Mouse (Mus musculus): ENCODE data around the gene Ezr. TPM values are rescaled to one million over a fixed set of nuclear protein-coding genes. Genes with fewer than 3 reads are reported as not detected.

The Ezr gene
- polyA plus RNA-seq, 1 experiment, result 664 TPM

GRCm38 (mm10) chr17:6812851-6813191 is 30.2 kb upstream of the Ezr start:
- no peak overlapping the region for H3K27ac ChIP-seq (ENCODE audit: insufficient read depth, low read depth, low read length)
- TF ChIP-seq CTCF (IDR thresholded peaks at IDR 0.05; ENCODE audit: insufficient read depth, low read depth, low read length), result no peak
- no peak for TF ChIP-seq POLR2A (IDR thresholded peaks at IDR 0.05; ENCODE audit: insufficient read depth, low read depth, low read length)
- H3K4me3 ChIP-seq (ENCODE audit: insufficient read depth, low read depth, low read length), result no peak overlapping the region
- WGBS, result 21% methylated on average over 3 of the region's 3 CpGs
- H3K4me1 ChIP-seq (ENCODE audit: control insufficient read depth, insufficient read depth, low read length), result peaks cover 16% of the 10 kb centered on the region

GRCm38 (mm10) chr17:6811931-6812850 is 29.6 kb upstream of the Ezr start:
- TF ChIP-seq CTCF (IDR thresholded peaks at IDR 0.05; ENCODE audit: insufficient read depth, low read depth, low read length), result no peak
- TF ChIP-seq POLR2A (IDR thresholded peaks at IDR 0.05; ENCODE audit: insufficient read depth, low read depth, low read length), result no peak
- WGBS, result 45% methylated on average over 7 of the region's 7 CpGs
- H3K4me3 ChIP-seq (ENCODE audit: insufficient read depth, low read depth, low read length), result no peak overlapping the region
- H3K27ac ChIP-seq (ENCODE audit: insufficient read depth, low read depth, low read length), result no peak overlapping the region
- peaks cover 16% of the 10 kb centered on the region for H3K4me1 ChIP-seq (ENCODE audit: control insufficient read depth, insufficient read depth, low read length)

- H3K27ac ChIP-seq (ENCODE audit: insufficient read depth, low read depth, low read length), result no peak overlapping the region
- no peak overlapping the region for H3K4me3 ChIP-seq (ENCODE audit: insufficient read depth, low read depth, low read length)
- 77% methylated on average over 3 of the region's 3 CpGs for WGBS
- peaks cover 16% of the 10 kb centered on the region for H3K4me1 ChIP-seq (ENCODE audit: control insufficient read depth, insufficient read depth, low read length)
- TF ChIP-seq POLR2A (IDR thresholded peaks at IDR 0.05; ENCODE audit: insufficient read depth, low read depth, low read length) (no peak), CTCF (IDR thresholded peaks at IDR 0.05; ENCODE audit: insufficient read depth, low read depth, low read length) (no peak)
Observed at GRCm38 (mm10) chr17:6809331-6809730, 26.7 kb upstream of the Ezr start.

GRCm38 (mm10) chr17:6808521-6809165 is 26.1 kb upstream of the Ezr start:
- TF ChIP-seq POLR2A (IDR thresholded peaks at IDR 0.05; ENCODE audit: insufficient read depth, low read depth, low read length) (no peak), CTCF (IDR thresholded peaks at IDR 0.05; ENCODE audit: insufficient read depth, low read depth, low read length) (no peak)
- WGBS, result 55% methylated on average over 8 of the region's 8 CpGs
- Histone ChIP-seq H3K4me3 (ENCODE audit: insufficient read depth, low read depth, low read length) (no peak overlapping the region), H3K4me1 (ENCODE audit: control insufficient read depth, insufficient read depth, low read length) (peaks cover 16% of the 10 kb centered on the region), H3K27ac (ENCODE audit: insufficient read depth, low read depth, low read length) (no peak overlapping the region)

- 70% methylated on average over 16 of the region's 16 CpGs for WGBS
- H3K27ac ChIP-seq (ENCODE audit: insufficient read depth, low read depth, low read length), result no peak overlapping the region
- no peak overlapping the region for H3K4me3 ChIP-seq (ENCODE audit: insufficient read depth, low read depth, low read length)
- TF ChIP-seq CTCF (IDR thresholded peaks at IDR 0.05; ENCODE audit: insufficient read depth, low read depth, low read length), result no peak
- TF ChIP-seq POLR2A (IDR thresholded peaks at IDR 0.05; ENCODE audit: insufficient read depth, low read depth, low read length), result no peak
- peaks cover 15% of the 10 kb centered on the region for H3K4me1 ChIP-seq (ENCODE audit: control insufficient read depth, insufficient read depth, low read length)
Observed at GRCm38 (mm10) chr17:6807827-6808520, 25.4 kb upstream of the Ezr start.

GRCm38 (mm10) chr17:6804853-6805543 is 22.4 kb upstream of the Ezr start:
- H3K4me1 ChIP-seq (ENCODE audit: control insufficient read depth, insufficient read depth, low read length), result peaks cover 10% of the 10 kb centered on the region
- H3K27ac ChIP-seq (ENCODE audit: insufficient read depth, low read depth, low read length), result no peak overlapping the region
- H3K4me3 ChIP-seq (ENCODE audit: insufficient read depth, low read depth, low read length), result no peak overlapping the region
- 84% methylated on average over 6 of the region's 6 CpGs for WGBS
- TF ChIP-seq CTCF (IDR thresholded peaks at IDR 0.05; ENCODE audit: insufficient read depth, low read depth, low read length) (no peak), POLR2A (IDR thresholded peaks at IDR 0.05; ENCODE audit: insufficient read depth, low read depth, low read length) (no peak)

- no peak overlapping the region for H3K27ac ChIP-seq (ENCODE audit: insufficient read depth, low read depth, low read length)
- peaks cover 6% of the 10 kb centered on the region for H3K4me1 ChIP-seq (ENCODE audit: control insufficient read depth, insufficient read depth, low read length)
- H3K4me3 ChIP-seq (ENCODE audit: insufficient read depth, low read depth, low read length), result no peak overlapping the region
- no peak for TF ChIP-seq POLR2A (IDR thresholded peaks at IDR 0.05; ENCODE audit: insufficient read depth, low read depth, low read length)
- no peak for TF ChIP-seq CTCF (IDR thresholded peaks at IDR 0.05; ENCODE audit: insufficient read depth, low read depth, low read length)
- WGBS, result 90% methylated on average over 6 of the region's 6 CpGs
Observed at GRCm38 (mm10) chr17:6804111-6804510, 21.5 kb upstream of the Ezr start.

- 98% methylated on average over 1 of the region's 1 CpGs for whole genome bisulfite sequencing
- Histone ChIP-seq H3K4me1 (ENCODE audit: control insufficient read depth, insufficient read depth, low read length) (peaks cover 5% of the 10 kb centered on the region), H3K4me3 (ENCODE audit: insufficient read depth, low read depth, low read length) (no peak overlapping the region), H3K27ac (ENCODE audit: insufficient read depth, low read depth, low read length) (no peak overlapping the region)
- TF ChIP-seq POLR2A (IDR thresholded peaks at IDR 0.05; ENCODE audit: insufficient read depth, low read depth, low read length), result no peak
- no peak for TF ChIP-seq CTCF (IDR thresholded peaks at IDR 0.05; ENCODE audit: insufficient read depth, low read depth, low read length)
Observed at GRCm38 (mm10) chr17:6803614-6804013, 21.0 kb upstream of the Ezr start.

All from olfactory bulb, adult 2 months (tissue).